Mouse (Mus musculus) NIH3T3 (cell line): ENCODE measurements at regions not wholly inside any gene's neighbourhood (a gene's known extent, or its start where the extent isn't known, plus 50 kb on each side); places are given as distances from the start of the nearest gene placed in this dataset.
"Not testable (repeated sequence)": the region's sequence is repeated elsewhere in the genome, so short reads cannot be mapped to it uniquely, and the experiment has no call there.

Source experiments
- DNase-seq: peaks from one replicate; pipeline ENCODE4 v3.0.0-alpha.2; 2012; ENCODE audit warnings: low read depth

- peak; percentile 69 for DNase-seq
These were observed 378.6 kb downstream of the Gm3376 start for GRCm38 (mm10) chrY:4150031-4150430.

GRCm38 (mm10) chrY:4150681-4151080 lies 379.2 kb downstream of the Gm3376 start:
- peak; percentile 51 for DNase-seq

GRCm38 (mm10) chrY:4152998-4153397 lies 381.5 kb downstream of the Gm3376 start:
- not testable (repeated sequence) for DNase-seq

GRCm38 (mm10) chrY:4160371-4160770 lies 388.9 kb downstream of the Gm3376 start:
- no peak for DNase-seq
